Mouse (Mus musculus) midbrain, embryonic 11.5 days (tissue): ENCODE measurements around the gene Stx6. TPM values are rescaled to one million over a fixed set of nuclear protein-coding genes. Genes with fewer than 3 reads are reported as not detected.
A peak's percentile ranks its signal among the peaks of the same experiment; 100 is the strongest.

Experiments used
- ATAC-seq: fragments of 200-750 bp; cut with Nextera tagmentation; 2 replicates; pipeline ENCODE4 v1.8.0; 2017; ENCODE audit warnings: moderate TSS enrichment, moderate library complexity; ENCODE audit not compliant: low FRiP score
- DNase-seq: peaks from one replicate; pipeline ENCODE4 v3.0.0; 2015; ENCODE audit warnings: low spot score; ENCODE audit errors: missing footprints
- H3K27ac ChIP-seq: fragments of 300-500 bp; sonication (generic); 2 replicates; pipeline ENCODE4 v1.5.1; 2014; ENCODE audit warnings: low read depth, low read length
- H3K27me3 ChIP-seq: fragments of 300-500 bp; sonication (generic); 2 replicates; pipeline ENCODE4 v1.6.1; 2014; ENCODE audit warnings: mild to moderate bottlenecking, low read length, moderate library complexity, mixed read lengths; ENCODE audit not compliant: control insufficient read depth, insufficient read depth
- H3K36me3 ChIP-seq: fragments of 300-500 bp; sonication (generic); 2 replicates; pipeline ENCODE4 v1.6.1; 2014; ENCODE audit warnings: mild to moderate bottlenecking, low read length, moderate library complexity, mixed read lengths; ENCODE audit not compliant: control insufficient read depth, insufficient read depth
- H3K4me1 ChIP-seq: fragments of 300-500 bp; sonication (generic); 2 replicates; pipeline ENCODE4 v1.6.1; 2014; ENCODE audit warnings: low read length; ENCODE audit not compliant: control insufficient read depth, insufficient read depth
- H3K4me2 ChIP-seq: fragments of 300-500 bp; sonication (generic); 2 replicates; pipeline ENCODE4 v1.6.1; 2014; ENCODE audit warnings: mild to moderate bottlenecking, moderate library complexity
- H3K4me3 ChIP-seq: fragments of 300-500 bp; sonication (generic); 2 replicates; pipeline ENCODE4 v1.5.1; 2014; ENCODE audit warnings: low read depth, low read length
- H3K9ac ChIP-seq: fragments of 300-500 bp; sonication (generic); 2 replicates; pipeline ENCODE4 v1.6.1; 2014; ENCODE audit warnings: low read length
- H3K9me3 ChIP-seq: fragments of 300-500 bp; sonication (generic); 2 replicates; pipeline ENCODE4 v1.6.1; 2016; ENCODE audit warnings: low read length; ENCODE audit not compliant: control insufficient read depth
- WGBS: fragments of 180-500 bp; shearing (Covaris S2); extraction: QIAGEN DNeasy Blood & Tissue Kit; methylation state at CpG from one replicate; pipeline ENCODE4 v1.1.7; 2014; 5-methylcytosine and 5-hydroxymethylcytosine counted together
- polyA plus RNA-seq: library from polyadenylated mRNA; unstranded; fragments of >200 nt; fragmentation: Nextera tagmentation; extraction: Ambion mirVana; gene quantifications from 2 replicates; pipeline ENCODE4 v1.2.1, GENCODE M21; 2014

Stx6 gene
- polyA plus RNA-seq, 1 experiment from 2014 or later: 100 TPM

- no peaks in the 10 kb centered on the region for H3K36me3 ChIP-seq
- no peak overlapping the region for H3K4me3 ChIP-seq
- ATAC-seq: no peak
- H3K9ac ChIP-seq: no peak overlapping the region
- WGBS: 76% methylated on average over 6 of the region's 6 CpGs
- no peak for DNase-seq
- H3K9me3 ChIP-seq: no peaks in the 10 kb centered on the region
- peaks cover 23% of the 10 kb centered on the region for H3K4me1 ChIP-seq
- no peaks in the 10 kb centered on the region; the same call in 1 of the 2 replicates for H3K27me3 ChIP-seq
- H3K4me2 ChIP-seq: no peak overlapping the region
- no peak overlapping the region for H3K27ac ChIP-seq
These were observed 58.3 kb downstream of the Stx6 start for GRCm38 (mm10) chr1:155216844-155217243.

- no peak for ATAC-seq
- no peaks in the 10 kb centered on the region; the same call in 1 of the 2 replicates for H3K27me3 ChIP-seq
- H3K9me3 ChIP-seq: no peaks in the 10 kb centered on the region
- DNase-seq: peak; percentile 97
- H3K4me2 ChIP-seq: no peak overlapping the region
- H3K4me1 ChIP-seq: peaks cover 12% of the 10 kb centered on the region
- H3K4me3 ChIP-seq: no peak overlapping the region
- H3K27ac ChIP-seq: no peak overlapping the region
- no peaks in the 10 kb centered on the region for H3K36me3 ChIP-seq
- WGBS: 55% methylated on average over 9 of the region's 9 CpGs
- no peak overlapping the region for H3K9ac ChIP-seq
These were observed 59.5 kb downstream of the Stx6 start for GRCm38 (mm10) chr1:155217865-155218541.

- 78% methylated on average over 5 of the region's 5 CpGs for WGBS
- ATAC-seq (no peak), DNase-seq (no peak)
- Histone ChIP-seq H3K9ac (no peak overlapping the region), H3K9me3 (no peaks in the 10 kb centered on the region), H3K36me3 (no peaks in the 10 kb centered on the region), H3K27ac (no peak overlapping the region), H3K4me3 (no peak overlapping the region), H3K27me3 (no peaks in the 10 kb centered on the region; the same call in 1 of the 2 replicates), H3K4me2 (no peak overlapping the region), H3K4me1 (peaks cover 3% of the 10 kb centered on the region)
These were observed 60.4 kb downstream of the Stx6 start for GRCm38 (mm10) chr1:155218924-155219323.

DNA sequence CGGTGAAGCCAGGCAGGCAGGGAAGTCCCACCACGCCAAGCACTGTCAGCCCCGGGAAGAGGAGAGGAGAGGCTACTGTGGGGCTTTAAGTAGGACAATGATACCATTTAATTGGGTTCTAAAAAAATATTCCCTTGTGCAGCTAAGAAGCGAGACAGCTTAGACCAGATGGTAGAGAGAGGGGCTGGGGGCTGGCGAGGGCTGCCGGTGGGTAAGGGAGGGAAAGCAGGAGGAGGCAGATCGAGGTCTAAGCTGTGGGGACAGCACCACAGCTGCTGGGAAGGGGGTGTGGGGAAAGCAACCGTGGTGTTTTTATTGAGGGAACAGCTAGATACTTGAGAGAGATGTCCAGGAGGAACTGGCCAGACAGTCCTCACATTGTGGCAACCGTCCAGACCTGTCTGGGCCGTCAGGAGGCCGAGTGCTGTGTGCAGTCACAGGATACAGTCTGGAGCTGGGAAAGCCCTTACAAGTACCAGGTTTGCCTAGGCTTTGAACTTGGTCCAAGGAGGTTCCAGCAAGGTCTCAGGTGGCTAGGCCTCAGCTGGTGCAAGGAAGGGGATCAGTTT is 63.7 kb downstream of the Stx6 start:
- no peak overlapping the region for H3K27ac ChIP-seq
- DNase-seq (no peak), ATAC-seq (no peak)
- H3K27me3 ChIP-seq: no peaks in the 10 kb centered on the region
- no peaks in the 10 kb centered on the region for H3K36me3 ChIP-seq
- H3K9ac ChIP-seq: no peak overlapping the region
- H3K4me2 ChIP-seq: no peak overlapping the region
- peaks cover 6% of the 10 kb centered on the region; the same call in 1 of the 2 replicates for H3K4me1 ChIP-seq
- no peaks in the 10 kb centered on the region for H3K9me3 ChIP-seq
- 78% methylated on average over 11 of the region's 11 CpGs for WGBS
- no peak overlapping the region for H3K4me3 ChIP-seq

DNA sequence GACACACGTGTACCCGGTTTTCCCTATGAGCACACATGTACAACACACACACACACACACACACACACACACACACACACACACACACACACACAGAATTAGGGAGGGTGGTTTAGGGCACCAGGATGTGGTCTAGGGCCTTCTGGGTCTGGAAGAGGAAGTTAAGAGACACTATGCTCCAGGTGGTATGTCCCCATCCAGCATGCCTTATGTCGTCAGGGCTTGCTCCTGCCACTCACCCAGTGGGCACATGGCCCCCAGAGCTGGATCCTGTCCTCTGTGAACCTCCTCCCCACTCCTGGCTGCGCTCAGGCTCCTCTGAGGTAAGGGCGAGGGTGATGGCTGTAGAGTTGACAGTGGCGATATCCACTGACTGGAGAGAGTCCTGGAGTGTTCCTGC is 64.5 kb downstream of the Stx6 start:
- Histone ChIP-seq H3K36me3 (no peaks in the 10 kb centered on the region), H3K9me3 (no peaks in the 10 kb centered on the region), H3K4me2 (no peak overlapping the region), H3K27me3 (no peaks in the 10 kb centered on the region), H3K27ac (no peak overlapping the region), H3K4me1 (peaks cover 6% of the 10 kb centered on the region; the same call in 1 of the 2 replicates), H3K9ac (no peak overlapping the region), H3K4me3 (no peak overlapping the region)
- no peak for ATAC-seq
- WGBS: 86% methylated on average over 6 of the region's 6 CpGs
- DNase-seq: no peak

DNA sequence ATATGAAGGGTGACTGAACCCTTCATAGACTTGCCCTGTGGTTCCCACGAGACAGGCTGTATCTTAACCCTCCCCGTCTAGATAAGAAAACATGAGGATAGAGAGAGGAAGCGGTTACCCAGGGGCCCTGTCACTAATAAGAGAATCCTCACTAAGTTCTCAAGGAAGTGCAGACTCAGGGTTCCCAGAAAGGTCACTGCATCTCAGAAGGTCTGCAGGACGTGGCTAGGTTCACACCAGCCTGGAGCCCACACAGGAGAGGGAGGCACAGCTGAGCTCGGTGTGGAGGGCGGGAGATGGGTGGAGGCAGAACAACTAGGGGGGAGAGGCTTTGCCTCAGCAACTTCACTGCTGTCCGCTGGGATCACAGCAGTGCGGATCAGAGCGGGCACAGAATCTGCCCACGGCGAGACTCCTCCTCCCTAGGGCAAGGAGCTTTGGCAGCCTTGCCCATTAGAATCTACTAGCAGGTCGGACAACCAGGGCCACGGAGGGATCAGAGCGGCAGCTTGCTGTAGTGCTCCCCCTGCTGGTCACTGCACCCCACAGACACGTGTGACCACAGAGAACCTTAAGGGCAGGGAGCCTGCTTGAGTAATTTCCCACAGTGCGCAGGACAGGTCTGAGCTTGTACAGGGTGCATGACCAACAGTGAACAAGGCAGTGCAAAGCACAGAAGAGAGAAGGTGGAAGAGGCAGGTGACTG is 65.5 kb downstream of the Stx6 start:
- ATAC-seq: peak; percentile 83
- Histone ChIP-seq H3K36me3 (no peaks in the 10 kb centered on the region), H3K4me2 (no peak overlapping the region), H3K4me1 (peaks cover 6% of the 10 kb centered on the region; the same call in 1 of the 2 replicates), H3K9ac (no peak overlapping the region), H3K27ac (no peak overlapping the region), H3K4me3 (no peak overlapping the region), H3K9me3 (no peaks in the 10 kb centered on the region), H3K27me3 (no peaks in the 10 kb centered on the region)
- 29% methylated on average over 16 of the region's 16 CpGs for WGBS
- peak; percentile 98 for DNase-seq

- WGBS: 18% methylated on average over 14 of the region's 14 CpGs
- ATAC-seq: peak; percentile 71
- H3K4me3 ChIP-seq: no peak overlapping the region
- H3K36me3 ChIP-seq: no peaks in the 10 kb centered on the region
- peaks cover 35% of the 10 kb centered on the region for H3K4me1 ChIP-seq
- H3K9ac ChIP-seq: no peak overlapping the region
- no peaks in the 10 kb centered on the region for H3K27me3 ChIP-seq
- H3K9me3 ChIP-seq: no peaks in the 10 kb centered on the region
- H3K4me2 ChIP-seq: no peak overlapping the region
- peak overlapping the region; percentile 74 for H3K27ac ChIP-seq
- DNase-seq: peak; percentile 91
These were observed 71.2 kb downstream of the Stx6 start for GRCm38 (mm10) chr1:155229464-155230411.

- Histone ChIP-seq H3K9ac (peak overlapping the region; percentile 40), H3K4me1 (peaks cover 54% of the 10 kb centered on the region)
- DNase-seq: no peak
These were observed 73.9 kb downstream of the Stx6 start for GRCm38 (mm10) chr1:155232385-155232784.

More at GRCm38 (mm10) chr1:155232385-155232784, 73.9 kb downstream of the Stx6 start:
- Histone ChIP-seq H3K4me3 (no peak overlapping the region), H3K9me3 (no peaks in the 10 kb centered on the region), H3K4me2 (no peak overlapping the region), H3K27ac (peak overlapping the region; percentile 44), H3K36me3 (no peaks in the 10 kb centered on the region), H3K27me3 (no peaks in the 10 kb centered on the region)
- ATAC-seq: no peak
- 40% methylated on average over 12 of the region's 12 CpGs for WGBS
